Mouse (Mus musculus): ENCODE results near the gene Mbnl2. TPM values are rescaled to one million over a fixed set of nuclear protein-coding genes. Genes with fewer than 3 reads are reported as not detected.

The Mbnl2 gene
- polyA plus RNA-seq, 1 experiment = 64.4 TPM

GRCm38 (mm10) chr14:120245081-120245705 lies 30.3 kb upstream of the Mbnl2 start:
- Histone ChIP-seq H3K27ac (ENCODE audit: control insufficient read depth, insufficient read depth, low read length) (no peak overlapping the region), H3K4me3 (ENCODE audit: control insufficient read depth, insufficient read depth, low read length) (no peak overlapping the region), H3K27me3 (ENCODE audit: control insufficient read depth, insufficient read depth, low read length) (no peaks in the 10 kb centered on the region), H3K36me3 (ENCODE audit: control insufficient read depth, insufficient read depth, low read length) (no peaks in the 10 kb centered on the region), H3K4me1 (replicated peaks; ENCODE audit: control insufficient read depth, insufficient read depth, low read length) (no peaks in the 10 kb centered on the region)
- 93% methylated on average over 8 of the region's 8 CpGs for WGBS
- TF ChIP-seq CTCF (IDR thresholded peaks at IDR 0.05; ENCODE audit: borderline replicate concordance, control insufficient read depth, extremely low read depth, insufficient read depth, low read length, poor library complexity) (no peak), POLR2A (IDR thresholded peaks at IDR 0.05; ENCODE audit: control insufficient read depth, extremely low read depth, insufficient read depth, low read length, poor library complexity) (no peak)
- DNase-seq = no peak

DNA sequence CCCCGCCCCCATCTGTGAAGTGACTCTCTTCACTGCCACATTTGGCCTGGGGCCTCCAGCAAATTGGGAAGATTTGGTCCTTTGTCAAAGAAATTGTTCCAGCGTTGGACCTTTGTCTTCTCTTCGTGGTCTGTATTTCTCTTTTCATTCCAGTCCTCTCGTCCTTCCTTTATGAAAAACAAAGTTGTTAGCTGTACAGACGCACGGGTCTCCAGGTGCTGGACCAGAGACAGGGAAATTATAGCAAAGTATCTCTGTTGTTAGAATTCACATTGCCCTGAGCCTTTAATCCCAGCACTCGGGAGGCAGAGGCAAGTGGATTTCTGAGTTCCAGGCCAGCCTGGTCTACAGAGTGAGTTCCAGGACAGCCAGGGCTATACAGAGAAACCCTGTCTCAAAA lies 22.1 kb upstream of the Mbnl2 start:
- no peaks in the 10 kb centered on the region for H3K36me3 ChIP-seq (ENCODE audit: control insufficient read depth, insufficient read depth, low read length)
- H3K27me3 ChIP-seq (ENCODE audit: control insufficient read depth, insufficient read depth, low read length) = no peaks in the 10 kb centered on the region
- 89% methylated on average over 7 of the region's 7 CpGs for WGBS
- no peak overlapping the region for H3K27ac ChIP-seq (ENCODE audit: control insufficient read depth, insufficient read depth, low read length)
- TF ChIP-seq CTCF (IDR thresholded peaks at IDR 0.05; ENCODE audit: borderline replicate concordance, control insufficient read depth, extremely low read depth, insufficient read depth, low read length, poor library complexity) (no peak), POLR2A (IDR thresholded peaks at IDR 0.05; ENCODE audit: control insufficient read depth, extremely low read depth, insufficient read depth, low read length, poor library complexity) (no peak)
- H3K4me1 ChIP-seq (replicated peaks; ENCODE audit: control insufficient read depth, insufficient read depth, low read length) = no peaks in the 10 kb centered on the region
- no peak overlapping the region for H3K4me3 ChIP-seq (ENCODE audit: control insufficient read depth, insufficient read depth, low read length)
- DNase-seq = no peak

DNA sequence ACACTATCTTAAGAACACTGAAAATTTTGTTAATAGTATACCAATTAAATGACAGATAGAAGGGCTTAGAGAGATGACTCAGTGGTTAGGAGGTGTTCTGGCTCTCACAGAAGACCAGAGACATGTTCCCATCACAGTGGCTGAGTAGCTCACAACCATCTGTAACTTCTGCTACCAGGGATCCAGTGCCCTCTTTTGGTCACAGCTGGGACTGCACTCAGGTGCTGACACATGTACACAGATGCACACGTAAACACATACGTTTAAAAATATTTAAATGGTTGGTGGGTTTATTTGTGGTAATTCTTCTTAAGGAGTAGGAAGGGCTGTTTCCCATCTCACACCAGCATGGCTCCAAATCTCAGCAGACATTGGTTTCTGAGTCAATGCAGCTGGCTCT lies 19.3 kb upstream of the Mbnl2 start:
- H3K27me3 ChIP-seq (ENCODE audit: control insufficient read depth, insufficient read depth, low read length) = no peaks in the 10 kb centered on the region
- H3K4me1 ChIP-seq (replicated peaks; ENCODE audit: control insufficient read depth, insufficient read depth, low read length) = no peaks in the 10 kb centered on the region
- TF ChIP-seq POLR2A (IDR thresholded peaks at IDR 0.05; ENCODE audit: control insufficient read depth, extremely low read depth, insufficient read depth, low read length, poor library complexity) = no peak
- H3K27ac ChIP-seq (ENCODE audit: control insufficient read depth, insufficient read depth, low read length) = no peak overlapping the region
- WGBS = 98% methylated on average over 2 of the region's 2 CpGs
- no peak for DNase-seq
- no peak overlapping the region for H3K4me3 ChIP-seq (ENCODE audit: control insufficient read depth, insufficient read depth, low read length)
- H3K36me3 ChIP-seq (ENCODE audit: control insufficient read depth, insufficient read depth, low read length) = no peaks in the 10 kb centered on the region

GRCm38 (mm10) chr14:120256623-120257384 lies 18.7 kb upstream of the Mbnl2 start:
- 71% methylated on average over 15 of the region's 15 CpGs for WGBS
- Histone ChIP-seq H3K36me3 (ENCODE audit: control insufficient read depth, insufficient read depth, low read length) (no peaks in the 10 kb centered on the region), H3K4me3 (ENCODE audit: control insufficient read depth, insufficient read depth, low read length) (no peak overlapping the region), H3K4me1 (replicated peaks; ENCODE audit: control insufficient read depth, insufficient read depth, low read length) (no peaks in the 10 kb centered on the region), H3K27ac (ENCODE audit: control insufficient read depth, insufficient read depth, low read length) (no peak overlapping the region), H3K27me3 (ENCODE audit: control insufficient read depth, insufficient read depth, low read length) (no peaks in the 10 kb centered on the region)
- no peak for DNase-seq
- TF ChIP-seq CTCF (IDR thresholded peaks at IDR 0.05; ENCODE audit: borderline replicate concordance, control insufficient read depth, extremely low read depth, insufficient read depth, low read length, poor library complexity) (no peak), POLR2A (IDR thresholded peaks at IDR 0.05; ENCODE audit: control insufficient read depth, extremely low read depth, insufficient read depth, low read length, poor library complexity) (no peak)

- Histone ChIP-seq H3K36me3 (ENCODE audit: control insufficient read depth, insufficient read depth, low read length) (no peaks in the 10 kb centered on the region), H3K4me1 (replicated peaks; ENCODE audit: control insufficient read depth, insufficient read depth, low read length) (no peaks in the 10 kb centered on the region), H3K27ac (ENCODE audit: control insufficient read depth, insufficient read depth, low read length) (no peak overlapping the region), H3K27me3 (ENCODE audit: control insufficient read depth, insufficient read depth, low read length) (no peaks in the 10 kb centered on the region), H3K4me3 (ENCODE audit: control insufficient read depth, insufficient read depth, low read length) (no peak overlapping the region)
- TF ChIP-seq POLR2A (IDR thresholded peaks at IDR 0.05; ENCODE audit: control insufficient read depth, extremely low read depth, insufficient read depth, low read length, poor library complexity) = no peak
- no peak for TF ChIP-seq CTCF (IDR thresholded peaks at IDR 0.05; ENCODE audit: borderline replicate concordance, control insufficient read depth, extremely low read depth, insufficient read depth, low read length, poor library complexity)
- WGBS = 87% methylated on average over 6 of the region's 6 CpGs
- DNase-seq = no peak
Measured at GRCm38 (mm10) chr14:120257483-120257882, 18.0 kb upstream of the Mbnl2 start.

DNA sequence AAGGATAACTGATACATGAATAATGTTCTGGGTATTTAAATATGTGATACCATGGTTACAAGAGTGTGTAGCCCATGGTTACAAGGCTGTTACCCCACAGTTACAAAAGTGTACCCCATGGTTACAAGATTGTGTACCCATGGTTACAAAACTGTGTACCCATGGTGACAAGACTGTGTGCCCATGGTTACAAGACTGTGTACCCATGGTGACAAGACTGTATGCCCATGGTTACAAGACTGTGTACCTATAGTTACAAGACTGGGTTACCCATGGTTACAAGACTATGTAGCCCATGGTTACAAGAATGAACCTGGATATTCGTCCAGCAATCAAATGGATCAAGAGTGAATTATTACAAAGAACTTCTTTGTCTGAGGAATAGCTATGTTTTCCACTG lies 16.0 kb upstream of the Mbnl2 start:
- no peak overlapping the region for H3K27ac ChIP-seq (ENCODE audit: control insufficient read depth, insufficient read depth, low read length)
- TF ChIP-seq CTCF (IDR thresholded peaks at IDR 0.05; ENCODE audit: borderline replicate concordance, control insufficient read depth, extremely low read depth, insufficient read depth, low read length, poor library complexity) (no peak), POLR2A (IDR thresholded peaks at IDR 0.05; ENCODE audit: control insufficient read depth, extremely low read depth, insufficient read depth, low read length, poor library complexity) (no peak)
- no peak for DNase-seq
- no peak overlapping the region for H3K4me3 ChIP-seq (ENCODE audit: control insufficient read depth, insufficient read depth, low read length)
- no peaks in the 10 kb centered on the region for H3K27me3 ChIP-seq (ENCODE audit: control insufficient read depth, insufficient read depth, low read length)
- H3K4me1 ChIP-seq (replicated peaks; ENCODE audit: control insufficient read depth, insufficient read depth, low read length) = no peaks in the 10 kb centered on the region
- WGBS = 96% methylated on average over 1 of the region's 1 CpGs
- no peaks in the 10 kb centered on the region for H3K36me3 ChIP-seq (ENCODE audit: control insufficient read depth, insufficient read depth, low read length)

Data from thymus, adult 2 months (tissue).